Mouse (Mus musculus) right cerebral cortex, adult 2 months (tissue): Measurements from ENCODE around the gene Dydc1.
A peak's percentile ranks its signal among the peaks of the same experiment; 100 is the strongest.

Experiments
- DNase-seq, 2 experiments: peaks; one replicate each; pipeline ENCODE4 v3.0.0; 2021 to 2022; ENCODE audit warnings: low spot score in 2 of 2

Gene Dydc1

GRCm38 (mm10) chr14:41098726-41099125 lies 26.0 kb downstream of the Dydc1 start:
- DNase-seq: peak; percentile 15 to 48

DNA sequence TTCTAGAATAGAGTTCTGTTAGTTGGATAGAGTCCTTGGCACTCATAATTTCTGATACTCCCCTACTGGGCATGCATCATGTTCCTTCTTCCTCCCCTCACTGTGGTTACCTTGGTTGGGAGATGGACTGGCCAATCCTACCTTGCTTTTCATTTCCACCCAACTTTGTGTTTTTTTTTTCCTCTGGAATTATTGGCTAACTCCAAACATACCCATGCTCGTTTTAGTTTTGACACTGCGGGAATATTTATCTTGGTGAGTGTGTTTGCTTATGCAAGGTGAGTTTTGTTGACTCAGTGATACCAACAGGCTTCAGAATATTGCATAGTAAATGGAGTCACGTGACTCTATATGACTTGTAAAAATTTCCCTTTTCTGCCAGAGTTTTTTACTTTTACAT lies 28.0 kb downstream of the Dydc1 start:
- DNase-seq: no peak

GRCm38 (mm10) chr14:41101242-41101641 lies 28.5 kb downstream of the Dydc1 start:
- no peak for DNase-seq

- DNase-seq: no peak
These were observed 29.6 kb downstream of the Dydc1 start for GRCm38 (mm10) chr14:41102269-41102668.

DNA sequence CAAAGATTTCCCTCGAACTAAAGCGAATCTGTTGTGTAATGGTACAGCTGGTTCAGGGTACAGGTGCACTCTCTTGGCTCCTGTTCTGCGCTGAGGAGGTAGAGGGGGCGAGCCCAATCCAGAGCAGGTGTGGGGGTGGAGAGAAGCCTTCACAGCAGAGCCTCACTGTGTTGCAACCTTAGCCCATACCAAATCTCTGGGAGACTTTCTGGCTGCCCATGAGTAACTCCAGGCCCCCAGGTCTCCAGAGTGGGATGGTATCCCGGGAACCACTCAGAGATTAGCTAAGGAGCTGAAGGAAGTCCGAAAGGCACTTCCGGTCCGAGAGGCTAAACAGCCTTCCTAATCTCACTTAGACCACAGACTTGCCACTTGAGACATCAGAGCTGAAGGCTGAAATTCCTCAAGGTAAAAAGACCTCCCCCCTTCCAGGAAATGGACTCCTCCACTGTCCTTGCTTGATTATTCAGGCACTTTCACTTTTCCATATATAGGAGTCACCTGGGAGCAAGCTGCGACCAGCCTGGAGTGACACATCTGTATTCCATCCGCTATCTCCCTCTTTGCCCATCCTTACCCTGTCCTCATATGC lies 32.2 kb downstream of the Dydc1 start, which contains the start of gene Mat1a:
Gene Mat1a (plus strand): TSS at position 183 of the 592 bp plus-strand sequence.
- no peak for DNase-seq

GRCm38 (mm10) chr14:41111031-41111668 lies 38.4 kb downstream of the Dydc1 start:
- no peak for DNase-seq

DNA sequence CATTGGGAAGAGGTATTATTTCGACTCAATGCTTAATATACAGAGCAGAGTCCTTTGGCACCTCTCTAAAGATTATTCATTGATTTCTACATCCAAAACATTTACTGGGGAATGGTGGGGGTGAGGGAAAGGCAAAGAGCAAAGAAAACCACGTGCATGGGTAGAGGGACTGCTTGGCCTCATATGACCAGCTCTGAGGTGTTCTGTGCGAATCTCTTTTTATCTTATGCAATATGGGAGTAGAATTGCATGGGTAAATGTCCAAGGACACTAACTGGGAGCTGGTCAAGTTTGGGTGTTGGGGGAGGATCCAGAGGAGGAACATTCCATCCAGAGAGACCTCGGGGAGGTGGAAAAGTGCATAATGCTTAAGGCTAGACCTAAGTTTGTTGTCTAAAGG lies 40.2 kb downstream of the Dydc1 start:
- no peak for DNase-seq

- DNase-seq: no peak
These were observed 43.6 kb downstream of the Dydc1 start for GRCm38 (mm10) chr14:41116271-41116670.

GRCm38 (mm10) chr14:41124683-41125082 lies 52.0 kb downstream of the Dydc1 start:
- DNase-seq: no peak

DNA sequence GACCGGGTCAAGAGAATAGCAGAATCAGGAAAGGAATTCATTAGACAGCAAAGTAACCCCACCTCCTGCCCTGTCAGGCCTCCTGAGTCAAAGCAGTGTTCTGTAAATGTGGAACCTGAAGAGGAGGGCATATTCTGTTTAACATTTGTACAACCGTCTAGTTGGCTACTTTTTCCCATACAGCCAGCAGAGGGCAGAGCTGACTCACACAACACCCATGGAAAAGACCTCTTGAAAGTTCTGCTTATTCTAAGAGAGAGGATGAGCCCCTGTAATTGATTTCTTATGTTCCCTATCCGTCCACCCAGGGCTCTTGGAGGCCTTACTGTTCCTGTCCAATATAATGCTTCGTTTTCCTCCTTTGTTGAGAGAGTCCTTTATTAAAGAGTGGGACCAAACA lies 55.3 kb downstream of the Dydc1 start:
- peak; percentile 51 to 54 for DNase-seq

DNA sequence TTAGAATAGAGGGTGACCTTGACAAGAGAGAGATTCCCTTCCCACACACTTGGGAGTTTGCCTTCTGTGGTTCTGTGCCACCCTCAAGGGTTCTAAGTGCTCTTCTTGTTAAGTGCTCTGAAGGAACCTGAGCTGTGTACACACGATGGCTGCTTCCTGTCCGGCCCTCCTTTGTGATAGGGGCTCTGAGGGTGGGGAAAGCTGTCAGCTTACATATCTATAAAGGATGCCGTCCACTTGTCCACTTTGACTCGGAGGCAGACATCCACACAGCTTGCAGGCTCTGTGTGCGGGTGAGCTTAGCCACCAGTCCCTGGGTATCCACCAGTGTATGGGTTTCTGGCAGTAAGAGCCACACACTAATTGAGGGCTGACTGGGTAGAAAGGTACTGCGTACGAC lies 58.8 kb downstream of the Dydc1 start, which contains the start of gene Sftpa1:
Gene Sftpa1 (plus strand): TSS at position 243 of the 400 bp plus-strand sequence.
- DNase-seq: no peak

DNA sequence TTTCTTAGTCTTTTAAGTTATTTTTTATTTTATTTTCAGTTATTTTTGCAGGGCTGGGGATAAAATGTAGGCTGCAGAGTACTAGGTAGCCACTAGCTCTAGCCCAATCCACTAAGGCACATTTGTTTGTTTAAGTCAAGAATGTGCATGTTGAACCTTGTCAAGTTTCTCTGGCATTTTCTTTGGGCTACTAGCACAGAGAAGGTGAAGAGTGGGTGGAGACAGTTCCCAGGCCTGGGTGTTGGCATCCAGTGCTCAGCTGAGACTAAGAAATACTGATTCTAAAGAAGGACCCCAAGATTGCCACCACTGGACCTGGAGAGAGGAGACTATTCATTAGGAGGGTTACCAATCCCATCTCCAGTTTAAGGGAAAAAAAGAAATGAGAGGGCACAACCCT lies 64.3 kb downstream of the Dydc1 start:
- no peak for DNase-seq

DNA sequence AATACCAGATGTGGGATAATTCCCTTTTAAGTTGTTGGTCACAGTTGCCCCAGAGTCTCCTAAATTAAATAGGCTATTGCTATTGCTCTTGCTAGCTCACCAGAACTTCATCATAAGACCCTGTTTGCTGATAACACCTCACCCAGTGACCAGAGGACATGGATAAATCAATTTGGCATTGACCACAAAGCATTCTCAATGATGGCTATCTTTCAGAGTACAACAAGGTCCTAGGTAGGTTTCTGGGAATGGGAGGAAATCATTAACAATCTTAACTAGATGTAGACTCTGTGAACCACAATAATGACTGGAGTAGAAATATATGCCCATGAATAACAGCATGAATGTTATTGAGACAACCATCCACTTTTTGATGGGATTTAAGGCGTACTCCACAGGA lies 68.0 kb downstream of the Dydc1 start:
- DNase-seq: no peak
